Mouse (Mus musculus) midbrain, embryonic 11.5 days (tissue): Measurements from ENCODE around the gene Platr25. TPM values are rescaled to one million over a fixed set of nuclear protein-coding genes. Genes with fewer than 3 reads are reported as not detected.
"Not testable (repeated sequence)": the region's sequence is repeated elsewhere in the genome, so short reads cannot be mapped to it uniquely, and the experiment has no call there.

ENCODE experiments used
- ATAC-seq: fragments of 200-750 bp; cut with Nextera tagmentation; 2 replicates; pipeline ENCODE4 v1.8.0; 2017; ENCODE audit warnings: moderate TSS enrichment, moderate library complexity; ENCODE audit not compliant: low FRiP score
- DNase-seq: peaks from one replicate; pipeline ENCODE4 v3.0.0; 2015; ENCODE audit warnings: low spot score; ENCODE audit errors: missing footprints
- H3K27ac ChIP-seq: fragments of 300-500 bp; sonication (generic); 2 replicates; pipeline ENCODE4 v1.5.1; 2014; ENCODE audit warnings: low read depth, low read length
- H3K27me3 ChIP-seq: fragments of 300-500 bp; sonication (generic); 2 replicates; pipeline ENCODE4 v1.6.1; 2014; ENCODE audit warnings: mild to moderate bottlenecking, low read length, moderate library complexity, mixed read lengths; ENCODE audit not compliant: control insufficient read depth, insufficient read depth
- H3K36me3 ChIP-seq: fragments of 300-500 bp; sonication (generic); 2 replicates; pipeline ENCODE4 v1.6.1; 2014; ENCODE audit warnings: mild to moderate bottlenecking, low read length, moderate library complexity, mixed read lengths; ENCODE audit not compliant: control insufficient read depth, insufficient read depth
- H3K4me1 ChIP-seq: fragments of 300-500 bp; sonication (generic); 2 replicates; pipeline ENCODE4 v1.6.1; 2014; ENCODE audit warnings: low read length; ENCODE audit not compliant: control insufficient read depth, insufficient read depth
- H3K4me2 ChIP-seq: fragments of 300-500 bp; sonication (generic); 2 replicates; pipeline ENCODE4 v1.6.1; 2014; ENCODE audit warnings: mild to moderate bottlenecking, moderate library complexity
- H3K4me3 ChIP-seq: fragments of 300-500 bp; sonication (generic); 2 replicates; pipeline ENCODE4 v1.5.1; 2014; ENCODE audit warnings: low read depth, low read length
- H3K9ac ChIP-seq: fragments of 300-500 bp; sonication (generic); 2 replicates; pipeline ENCODE4 v1.6.1; 2014; ENCODE audit warnings: low read length
- H3K9me3 ChIP-seq: fragments of 300-500 bp; sonication (generic); 2 replicates; pipeline ENCODE4 v1.6.1; 2016; ENCODE audit warnings: low read length; ENCODE audit not compliant: control insufficient read depth
- WGBS: fragments of 180-500 bp; shearing (Covaris S2); extraction: QIAGEN DNeasy Blood & Tissue Kit; methylation state at CpG from one replicate; pipeline ENCODE4 v1.1.7; 2014; 5-methylcytosine and 5-hydroxymethylcytosine counted together
- polyA plus RNA-seq: library from polyadenylated mRNA; unstranded; fragments of >200 nt; fragmentation: Nextera tagmentation; extraction: Ambion mirVana; gene quantifications from 2 replicates; pipeline ENCODE4 v1.2.1, GENCODE M21; 2014

The Platr25 gene
- polyA plus RNA-seq: 35.5 and 41.4 TPM in 2 replicates

DNA sequence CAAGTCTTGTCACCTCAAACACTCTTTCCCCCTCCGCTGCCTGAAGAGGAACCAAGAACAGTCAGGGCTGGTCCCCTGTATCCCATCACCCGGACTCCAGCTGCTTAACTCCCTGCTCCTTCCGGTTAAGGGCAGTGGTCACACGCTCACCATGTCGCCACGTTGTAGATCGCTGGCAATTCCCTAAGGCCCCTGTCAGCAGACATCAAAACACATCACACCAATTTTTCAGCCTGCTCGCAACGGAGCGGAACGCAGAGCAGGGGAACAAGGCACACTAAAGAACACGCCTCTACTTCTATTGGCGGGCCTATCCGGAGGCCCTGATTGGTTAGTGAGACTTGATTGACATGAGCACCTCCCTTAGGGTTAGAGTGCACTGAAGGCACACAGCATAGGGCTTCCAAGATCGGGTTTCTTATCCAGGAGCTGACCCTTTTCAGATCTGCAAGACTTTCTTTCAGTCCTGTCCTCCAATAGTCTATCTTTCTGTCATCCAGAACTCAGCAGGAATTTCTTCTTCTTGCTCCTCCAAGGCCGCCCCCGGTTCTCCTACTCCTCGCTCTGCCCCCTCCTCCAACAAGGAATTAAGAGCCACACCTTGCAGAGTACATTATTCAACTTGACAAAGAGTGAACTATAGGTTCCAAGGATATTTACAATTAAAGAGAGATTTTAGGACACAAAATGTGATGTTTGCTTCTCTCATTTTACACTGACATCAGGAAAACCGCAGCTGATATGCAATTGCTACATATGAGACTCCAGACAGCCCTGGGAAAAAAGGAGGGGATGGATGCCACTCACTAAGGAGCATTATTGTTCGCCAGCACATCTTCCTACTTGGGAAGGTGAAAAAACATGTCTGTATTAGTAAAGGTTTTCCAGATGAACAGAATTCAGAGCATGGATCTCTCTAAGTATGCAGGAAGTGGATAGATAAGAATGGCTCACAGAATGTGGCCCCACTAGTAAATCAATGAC is at the start of gene Platr25:
Gene Platr25 (minus strand): TSS at position 278 of the 984 bp plus-strand sequence.
- not testable (repeated sequence) for H3K27me3 ChIP-seq, H3K9me3 ChIP-seq, H3K36me3 ChIP-seq, H3K4me1 ChIP-seq, H3K27ac ChIP-seq
- peak; percentile 97 for ATAC-seq
- Histone ChIP-seq H3K4me2 (peak within 1 kb of the TSS; percentile 42), H3K4me3 (peak within 1 kb of the TSS; percentile 38), H3K9ac (peak within 1 kb of the TSS; percentile 61)
- 10% methylated on average over 20 of the region's 20 CpGs for WGBS
- peak; percentile 94 for DNase-seq

DNA sequence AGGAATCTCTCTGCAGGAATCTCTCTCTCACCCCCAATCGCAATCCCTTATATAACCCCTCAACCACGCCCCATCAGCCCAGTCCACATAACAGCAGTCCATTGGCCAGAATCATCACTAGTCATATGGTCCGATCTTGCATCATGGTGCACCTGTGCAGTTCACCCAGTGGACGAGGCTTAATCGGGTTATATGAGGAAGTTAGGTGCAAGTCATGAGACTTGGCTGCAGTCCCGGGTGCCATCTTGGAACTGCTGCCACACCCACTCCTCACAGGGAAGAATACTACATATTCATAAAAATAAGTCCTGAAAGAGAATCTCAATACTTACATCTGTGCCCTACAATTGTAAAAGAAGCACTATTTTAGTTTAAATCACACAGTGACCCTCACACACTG is 47.5 kb upstream of the Platr25 start:
- not testable (repeated sequence) for H3K27me3 ChIP-seq, H3K27ac ChIP-seq, H3K9ac ChIP-seq, H3K4me3 ChIP-seq, H3K4me2 ChIP-seq, H3K4me1 ChIP-seq, H3K9me3 ChIP-seq, ATAC-seq, DNase-seq, H3K36me3 ChIP-seq
- WGBS: 91% methylated on average over 6 of the region's 6 CpGs

DNA sequence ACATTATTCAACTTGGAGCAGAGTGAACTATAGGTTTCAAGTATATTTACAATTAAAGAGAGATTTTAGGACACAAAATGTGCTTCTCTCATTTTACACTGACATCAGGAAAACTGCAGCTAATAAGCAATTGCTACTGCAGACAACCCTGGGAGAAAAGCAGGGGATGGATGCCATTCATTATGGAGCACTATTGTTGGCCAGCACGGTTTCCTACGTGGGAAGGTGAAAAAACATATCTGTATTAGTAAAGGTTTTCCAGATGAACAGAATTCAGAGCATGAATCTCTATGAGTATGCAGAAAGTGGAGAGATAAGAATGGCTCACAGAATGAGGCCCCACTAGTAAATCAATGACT is 25.6 kb upstream of the Platr25 start:
- not testable (repeated sequence) for H3K9me3 ChIP-seq, H3K27ac ChIP-seq, H3K27me3 ChIP-seq, DNase-seq, H3K4me1 ChIP-seq, H3K36me3 ChIP-seq
- H3K4me2 ChIP-seq: peak overlapping the region; percentile 55; the same call in 1 of the 2 replicates
- H3K9ac ChIP-seq: peak overlapping the region; percentile 65; the same call in 1 of the 2 replicates
- H3K4me3 ChIP-seq: peak overlapping the region; percentile 45
- peak; percentile 17; the same call in 1 of the 2 replicates for ATAC-seq
- 66% methylated on average over 2 of the region's 2 CpGs for WGBS

- peak; percentile 100 for ATAC-seq
- H3K36me3 ChIP-seq, H3K27me3 ChIP-seq, H3K9me3 ChIP-seq, H3K4me1 ChIP-seq, H3K27ac ChIP-seq: not testable (repeated sequence)
- peak; percentile 89 for DNase-seq
- Histone ChIP-seq H3K4me2 (peak within 1 kb of the TSS; percentile 55), H3K4me3 (peak within 1 kb of the TSS; percentile 45), H3K9ac (peak within 1 kb of the TSS; percentile 65; the same call in 1 of the 2 replicates)
- WGBS: 7% methylated on average over 18 of the region's 23 CpGs
Observed at GRCm38 (mm10) chr13:62785199-62786134, 25.0 kb upstream of the Platr25 start, which contains the start of gene Gm5141. Gm5141 (minus strand) TSS chr13:62785808.

GRCm38 (mm10) chr13:62763806-62764205 is 3.3 kb upstream of the Platr25 start:
- H3K27ac ChIP-seq, DNase-seq, H3K4me3 ChIP-seq, H3K9me3 ChIP-seq, H3K4me2 ChIP-seq, H3K36me3 ChIP-seq, H3K27me3 ChIP-seq, ATAC-seq, H3K4me1 ChIP-seq, H3K9ac ChIP-seq: not testable (repeated sequence)
- 73% methylated on average over 2 of the region's 2 CpGs for WGBS

- Histone ChIP-seq H3K27ac (no peak overlapping the region), H3K4me1 (no peaks in the 10 kb centered on the region), H3K4me3 (no peak overlapping the region), H3K4me2 (no peak overlapping the region), H3K27me3 (no peaks in the 10 kb centered on the region), H3K36me3 (no peaks in the 10 kb centered on the region), H3K9ac (no peak overlapping the region), H3K9me3 (no peaks in the 10 kb centered on the region)
- ATAC-seq (no peak), DNase-seq (no peak)
- 96% methylated on average over 2 of the region's 2 CpGs for WGBS
Observed at GRCm38 (mm10) chr13:62733322-62733721, 27.2 kb downstream of the Platr25 start.

DNA sequence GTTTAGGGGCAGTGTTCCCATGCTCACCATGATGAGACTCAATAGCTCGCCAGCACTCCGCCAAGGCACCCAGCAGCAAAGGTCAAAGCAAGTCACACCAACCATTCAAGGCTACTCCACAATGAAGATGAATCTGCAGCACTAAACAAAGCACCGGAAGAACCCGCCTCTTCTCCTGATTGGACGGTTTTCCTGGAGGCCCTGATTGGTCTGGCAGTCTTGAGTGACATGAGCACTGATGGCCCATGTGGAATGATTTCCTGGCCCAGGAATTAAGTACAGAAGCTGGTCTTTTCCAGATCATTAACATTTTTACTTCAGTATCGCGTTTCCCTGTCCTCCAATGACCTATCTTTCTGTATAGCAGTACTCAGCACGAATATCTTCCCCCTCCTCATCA is 47.9 kb downstream of the Platr25 start:
- not testable (repeated sequence) for ATAC-seq
- 92% methylated on average over 8 of the region's 8 CpGs for whole genome bisulfite sequencing

GRCm38 (mm10) chr13:62685287-62685648 is 75.2 kb downstream of the Platr25 start:
- ATAC-seq: peak; percentile 59
- not testable (repeated sequence) for H3K9me3 ChIP-seq, H3K27me3 ChIP-seq, H3K4me1 ChIP-seq, H3K27ac ChIP-seq, DNase-seq, H3K36me3 ChIP-seq
- H3K4me3 ChIP-seq: peak overlapping the region; percentile 40
- WGBS: 32% methylated on average over 4 of the region's 4 CpGs
- H3K9ac ChIP-seq: peak overlapping the region; percentile 60
- H3K4me2 ChIP-seq: peak overlapping the region; percentile 37

More for the DNA sequence above, 47.9 kb downstream of the Platr25 start:
- not testable (repeated sequence) for H3K4me2 ChIP-seq, DNase-seq, H3K27ac ChIP-seq, H3K4me3 ChIP-seq, H3K27me3 ChIP-seq, H3K9ac ChIP-seq, H3K9me3 ChIP-seq, H3K4me1 ChIP-seq, H3K36me3 ChIP-seq
